Mouse (Mus musculus) E14TG2a.4 (cell line): ENCODE measurements around the gene Kif1bp.

Experiments used
- H3K27me3 ChIP-seq: 2 replicates; pipeline ENCODE4 v1.6.1; 2014; ENCODE audit warnings: low read length, control low read depth; ENCODE audit not compliant: insufficient read depth
- H3K36me3 ChIP-seq: 2 replicates; pipeline ENCODE4 v1.6.1; 2014; ENCODE audit warnings: low read length, control low read depth; ENCODE audit not compliant: insufficient read depth
- H3K4me1 ChIP-seq: replicated peaks from 2 replicates; pipeline ENCODE4 v1.6.1; 2014; ENCODE audit warnings: low read depth, low read length, control low read depth
- H3K4me3 ChIP-seq: replicated peaks from 2 replicates; pipeline ENCODE4 v1.5.1; 2014; ENCODE audit warnings: mild to moderate bottlenecking, low read length
- H3K9me3 ChIP-seq: 2 replicates; pipeline ENCODE4 v1.6.1; 2014; ENCODE audit warnings: low read length, control low read depth
- CTCF ChIP-seq: conservative IDR thresholded peaks from 2 replicates; pipeline ENCODE4 v1.5.1; 2014; ENCODE audit warnings: low read length
- NANOG ChIP-seq: IDR thresholded peaks from 2 replicates; pipeline ENCODE4 v1.6.1; 2014; ENCODE audit warnings: borderline replicate concordance, low read length, mixed read lengths
- POU5F1 ChIP-seq: IDR thresholded peaks from 2 replicates; pipeline ENCODE4 v1.6.1; 2014; ENCODE audit warnings: low read length, borderline replicate concordance

Kif1bp gene

GRCm38 (mm10) chr10:62532832-62533231 is 45.4 kb downstream of the Kif1bp start:
- Histone ChIP-seq H3K4me3 (no peak overlapping the region), H3K27me3 (no peaks in the 10 kb centered on the region), H3K4me1 (no peaks in the 10 kb centered on the region), H3K36me3 (no peaks in the 10 kb centered on the region), H3K9me3 (no peaks in the 10 kb centered on the region)
- TF ChIP-seq POU5F1 (no peak), NANOG (no peak), CTCF (no peak)

GRCm38 (mm10) chr10:62530183-62530582 is 48.1 kb downstream of the Kif1bp start:
- Histone ChIP-seq H3K27me3 (no peaks in the 10 kb centered on the region), H3K4me3 (no peak overlapping the region), H3K9me3 (no peaks in the 10 kb centered on the region), H3K4me1 (no peaks in the 10 kb centered on the region; the same call in 1 of the 2 replicates), H3K36me3 (no peaks in the 10 kb centered on the region)
- no peak for TF ChIP-seq POU5F1
- TF ChIP-seq CTCF = no peak
- no peak for TF ChIP-seq NANOG

- Histone ChIP-seq H3K36me3 (no peaks in the 10 kb centered on the region), H3K4me1 (peaks cover 7% of the 10 kb centered on the region; the same call in 1 of the 2 replicates), H3K27me3 (no peaks in the 10 kb centered on the region), H3K4me3 (no peak within 1 kb of the TSS), H3K9me3 (no peaks in the 10 kb centered on the region)
- TF ChIP-seq CTCF (no peak), POU5F1 (no peak), NANOG (no peak)
These were observed 50.9 kb downstream of the Kif1bp start, which contains the start of gene Srgn for GRCm38 (mm10) chr10:62527351-62527750. Gene Srgn (minus strand): TSS chr10:62527451.

- Histone ChIP-seq H3K9me3 (no peaks in the 10 kb centered on the region), H3K36me3 (no peaks in the 10 kb centered on the region), H3K4me1 (peaks cover 34% of the 10 kb centered on the region), H3K4me3 (no peak overlapping the region), H3K27me3 (no peaks in the 10 kb centered on the region)
- TF ChIP-seq NANOG (no peak), POU5F1 (no peak), CTCF (no peak)
These were observed 55.8 kb downstream of the Kif1bp start for GRCm38 (mm10) chr10:62522346-62522950.

- Histone ChIP-seq H3K36me3 (no peaks in the 10 kb centered on the region), H3K4me1 (peaks cover 41% of the 10 kb centered on the region), H3K9me3 (no peaks in the 10 kb centered on the region), H3K4me3 (no peak overlapping the region), H3K27me3 (no peaks in the 10 kb centered on the region)
- no peak for TF ChIP-seq CTCF
- TF ChIP-seq POU5F1 = no peak
- no peak for TF ChIP-seq NANOG
These were observed 56.5 kb downstream of the Kif1bp start for GRCm38 (mm10) chr10:62521763-62522162.

GRCm38 (mm10) chr10:62520911-62521310 is 57.3 kb downstream of the Kif1bp start:
- peaks cover 47% of the 10 kb centered on the region for H3K4me1 ChIP-seq
- no peaks in the 10 kb centered on the region for H3K36me3 ChIP-seq
- H3K4me3 ChIP-seq = no peak overlapping the region
- no peaks in the 10 kb centered on the region for H3K27me3 ChIP-seq
- TF ChIP-seq POU5F1 (no peak), CTCF (no peak), NANOG (no peak)
- H3K9me3 ChIP-seq = no peaks in the 10 kb centered on the region

- Histone ChIP-seq H3K9me3 (no peaks in the 10 kb centered on the region), H3K4me3 (no peak overlapping the region), H3K27me3 (no peaks in the 10 kb centered on the region), H3K36me3 (no peaks in the 10 kb centered on the region), H3K4me1 (peaks cover 52% of the 10 kb centered on the region)
- TF ChIP-seq POU5F1 = no peak
- TF ChIP-seq CTCF = no peak
- TF ChIP-seq NANOG = no peak
These were observed 60.7 kb downstream of the Kif1bp start for GRCm38 (mm10) chr10:62517511-62517910.

GRCm38 (mm10) chr10:62512855-62513254 is 65.4 kb downstream of the Kif1bp start:
- TF ChIP-seq POU5F1 (no peak), CTCF (no peak), NANOG (no peak)

GRCm38 (mm10) chr10:62511528-62511927 is 66.7 kb downstream of the Kif1bp start:
- Histone ChIP-seq H3K4me1 (peaks cover 32% of the 10 kb centered on the region), H3K36me3 (no peaks in the 10 kb centered on the region), H3K27me3 (peaks cover 13% of the 10 kb centered on the region), H3K4me3 (no peak overlapping the region), H3K9me3 (no peaks in the 10 kb centered on the region)
- TF ChIP-seq POU5F1 = no peak
- TF ChIP-seq CTCF = no peak
- no peak for TF ChIP-seq NANOG

More at GRCm38 (mm10) chr10:62512855-62513254, 65.4 kb downstream of the Kif1bp start:
- Histone ChIP-seq H3K9me3 (no peaks in the 10 kb centered on the region), H3K4me1 (peaks cover 40% of the 10 kb centered on the region), H3K36me3 (no peaks in the 10 kb centered on the region), H3K4me3 (no peak overlapping the region), H3K27me3 (peaks cover 9% of the 10 kb centered on the region)
